Mouse (Mus musculus): ENCODE data around the gene Fbxo31. TPM values are rescaled to one million over a fixed set of nuclear protein-coding genes. Genes with fewer than 3 reads are reported as not detected.
"Not testable (repeated sequence)": the region's sequence is repeated elsewhere in the genome, so short reads cannot be mapped to it uniquely, and the experiment has no call there.

Gene Fbxo31
- total and polyA plus RNA-seq, 2 experiments from 2014 or later: 37.3 to 68.9 TPM

- 93% methylated on average over 12 of the region's 12 CpGs for WGBS
- no peak overlapping the region for H3K27ac ChIP-seq (ENCODE audit: low read depth, low read length)
- H3K4me2 ChIP-seq (ENCODE audit: low read depth, low read length, poor library complexity, severe bottlenecking): no peak overlapping the region
- H3K4me1 ChIP-seq (ENCODE audit: insufficient read depth, low read length): no peaks in the 10 kb centered on the region
- H3K27me3 ChIP-seq (ENCODE audit: insufficient read depth, low read length): no peaks in the 10 kb centered on the region
- no peak overlapping the region for H3K4me3 ChIP-seq (ENCODE audit: low read depth, low read length)
- H3K36me3 ChIP-seq (ENCODE audit: insufficient read depth, low read length): peaks cover 69% of the 10 kb centered on the region
- H3K9me3 ChIP-seq (ENCODE audit: low read length): no peaks in the 10 kb centered on the region
- TF ChIP-seq CTCF (IDR thresholded peaks at IDR 0.05): no peak
- DNase-seq (ENCODE audit: low spot score) (no peak), ATAC-seq (ENCODE audit: low FRiP score) (no peak)
- H3K9ac ChIP-seq (replicated peaks; ENCODE audit: low read length, poor library complexity, severe bottlenecking): no peak overlapping the region
These were observed 23.8 kb upstream of the Fbxo31 start for GRCm38 (mm10) chr8:121602411-121602810.

- no peak for ATAC-seq (ENCODE audit: low FRiP score)
- Histone ChIP-seq H3K27ac (ENCODE audit: low read depth, low read length) (no peak overlapping the region), H3K9ac (replicated peaks; ENCODE audit: low read length, poor library complexity, severe bottlenecking) (no peak overlapping the region), H3K4me1 (ENCODE audit: insufficient read depth, low read length) (no peaks in the 10 kb centered on the region), H3K27me3 (ENCODE audit: insufficient read depth, low read length) (no peaks in the 10 kb centered on the region), H3K4me2 (ENCODE audit: low read depth, low read length, poor library complexity, severe bottlenecking) (no peak overlapping the region), H3K9me3 (ENCODE audit: low read length) (no peaks in the 10 kb centered on the region), H3K36me3 (ENCODE audit: insufficient read depth, low read length) (peaks cover 64% of the 10 kb centered on the region), H3K4me3 (ENCODE audit: low read depth, low read length) (no peak overlapping the region)
- no peak for TF ChIP-seq CTCF (IDR thresholded peaks at IDR 0.05)
- no peak for DNase-seq (ENCODE audit: low spot score)
- 90% methylated on average over 14 of the region's 14 CpGs for WGBS
These were observed 21.2 kb upstream of the Fbxo31 start for GRCm38 (mm10) chr8:121599842-121600241.

- Histone ChIP-seq H3K4me1 (ENCODE audit: insufficient read depth, low read length) (no peaks in the 10 kb centered on the region), H3K36me3 (ENCODE audit: insufficient read depth, low read length) (peaks cover 63% of the 10 kb centered on the region), H3K4me2 (ENCODE audit: low read depth, low read length, poor library complexity, severe bottlenecking) (no peak overlapping the region), H3K4me3 (ENCODE audit: low read depth, low read length) (no peak overlapping the region), H3K9ac (replicated peaks; ENCODE audit: low read length, poor library complexity, severe bottlenecking) (no peak overlapping the region), H3K27me3 (ENCODE audit: insufficient read depth, low read length) (no peaks in the 10 kb centered on the region), H3K9me3 (ENCODE audit: low read length) (no peaks in the 10 kb centered on the region), H3K27ac (ENCODE audit: low read depth, low read length) (no peak overlapping the region)
- WGBS: 36% methylated on average over 7 of the region's 7 CpGs
- TF ChIP-seq CTCF (IDR thresholded peaks at IDR 0.05): peak; percentile 86
- DNase-seq (ENCODE audit: low spot score) (peak; percentile 90), ATAC-seq (ENCODE audit: low FRiP score) (0 out of 2 replicates have a peak, but pooled peaks have one; percentile 66)
These were observed 20.3 kb upstream of the Fbxo31 start for GRCm38 (mm10) chr8:121598892-121599291.

GRCm38 (mm10) chr8:121598190-121598589 lies 19.6 kb upstream of the Fbxo31 start:
- DNase-seq (ENCODE audit: low spot score): no peak
- Histone ChIP-seq H3K36me3 (ENCODE audit: insufficient read depth, low read length) (peaks cover 63% of the 10 kb centered on the region), H3K9me3 (ENCODE audit: low read length) (no peaks in the 10 kb centered on the region), H3K9ac (replicated peaks; ENCODE audit: low read length, poor library complexity, severe bottlenecking) (no peak overlapping the region), H3K27me3 (ENCODE audit: insufficient read depth, low read length) (no peaks in the 10 kb centered on the region), H3K4me2 (ENCODE audit: low read depth, low read length, poor library complexity, severe bottlenecking) (no peak overlapping the region), H3K27ac (ENCODE audit: low read depth, low read length) (no peak overlapping the region), H3K4me1 (ENCODE audit: insufficient read depth, low read length) (no peaks in the 10 kb centered on the region), H3K4me3 (ENCODE audit: low read depth, low read length) (no peak overlapping the region)
- WGBS: 87% methylated on average over 7 of the region's 7 CpGs
- no peak for ATAC-seq (ENCODE audit: low FRiP score)
- no peak for TF ChIP-seq CTCF (IDR thresholded peaks at IDR 0.05)

- not testable (repeated sequence) for DNase-seq (ENCODE audit: low spot score); ATAC-seq (ENCODE audit: low FRiP score); H3K27ac ChIP-seq (ENCODE audit: low read depth, low read length); H3K9ac ChIP-seq (replicated peaks; ENCODE audit: low read length, poor library complexity, severe bottlenecking); H3K4me1 ChIP-seq (ENCODE audit: insufficient read depth, low read length); H3K9me3 ChIP-seq (ENCODE audit: low read length); H3K4me2 ChIP-seq (ENCODE audit: low read depth, low read length, poor library complexity, severe bottlenecking); H3K27me3 ChIP-seq (ENCODE audit: insufficient read depth, low read length); H3K4me3 ChIP-seq (ENCODE audit: low read depth, low read length)
- peaks cover 57% of the 10 kb centered on the region for H3K36me3 ChIP-seq (ENCODE audit: insufficient read depth, low read length)
- 69% methylated on average over 2 of the region's 2 CpGs for WGBS
These were observed 18.9 kb upstream of the Fbxo31 start for GRCm38 (mm10) chr8:121597492-121597891.

GRCm38 (mm10) chr8:121593983-121594382 lies 15.4 kb upstream of the Fbxo31 start:
- DNase-seq (ENCODE audit: low spot score): no peak

More at GRCm38 (mm10) chr8:121593983-121594382, 15.4 kb upstream of the Fbxo31 start:
- H3K27ac ChIP-seq (ENCODE audit: low read depth, low read length): no peak overlapping the region
- peaks cover 13% of the 10 kb centered on the region for H3K4me1 ChIP-seq (ENCODE audit: insufficient read depth, low read length)
- H3K27me3 ChIP-seq (ENCODE audit: insufficient read depth, low read length): no peaks in the 10 kb centered on the region
- 86% methylated on average over 9 of the region's 9 CpGs for WGBS
- no peak for TF ChIP-seq CTCF (IDR thresholded peaks at IDR 0.05)
- H3K9me3 ChIP-seq (ENCODE audit: low read length): no peaks in the 10 kb centered on the region
- peaks cover 27% of the 10 kb centered on the region for H3K36me3 ChIP-seq (ENCODE audit: insufficient read depth, low read length)
- H3K4me2 ChIP-seq (ENCODE audit: low read depth, low read length, poor library complexity, severe bottlenecking): no peak overlapping the region
- ATAC-seq (ENCODE audit: low FRiP score): no peak
- H3K4me3 ChIP-seq (ENCODE audit: low read depth, low read length): no peak overlapping the region
- no peak overlapping the region for H3K9ac ChIP-seq (replicated peaks; ENCODE audit: low read length, poor library complexity, severe bottlenecking)
